Mouse (Mus musculus) MEL (cell line): ENCODE results near the gene Ltn1. TPM values are rescaled to one million over a fixed set of nuclear protein-coding genes. Genes with fewer than 3 reads are reported as not detected.

Source experiments
- DNase-seq: peaks from one replicate; pipeline ENCODE4 v3.0.0; 2011; ENCODE audit warnings: low read depth, low spot score
- H3K27ac ChIP-seq: 2 replicates; pipeline ENCODE4 v1.5.1; 2012; ENCODE audit warnings: low read depth, mild to moderate bottlenecking, control low read depth, low read length, moderate library complexity; ENCODE audit not compliant: control insufficient read depth
- H3K27me3 ChIP-seq, 2 experiments: fragments of 150-350 bp in 1 of 2; sonication (generic) in 1 of 2; 2 replicates each; pipeline ENCODE4 v1.6.1; 2012; ENCODE audit warnings: low read length in 2 of 2, mild to moderate bottlenecking in 2 of 2, improper control_type of control experiment in 1 of 2, moderate library complexity in 1 of 2; ENCODE audit not compliant: insufficient read depth in 2 of 2, control insufficient read depth in 1 of 2
- H3K36me3 ChIP-seq, 2 experiments: 2 replicates each; pipeline ENCODE4 v1.6.1; 2012 to 2014; ENCODE audit warnings: low read length in 2 of 2, improper control_type of control experiment in 1 of 2, inconsistent platforms in 1 of 2, mild to moderate bottlenecking in 1 of 2; ENCODE audit not compliant: insufficient read depth in 2 of 2, control insufficient read depth in 1 of 2
- H3K4me1 ChIP-seq, 2 experiments: fragments of 150-350 bp in 1 of 2; sonication (generic) in 1 of 2; 2 replicates each; pipeline ENCODE4 v1.6.1; 2012; ENCODE audit warnings: low read length in 2 of 2, improper control_type of control experiment in 1 of 2, mild to moderate bottlenecking in 1 of 2; ENCODE audit not compliant: insufficient read depth in 2 of 2, control insufficient read depth in 1 of 2
- H3K4me3 ChIP-seq, 2 experiments: fragments of 150-350 bp in 1 of 2; sonication (generic) in 1 of 2; 2 replicates each; pipeline ENCODE4 v1.5.1; 2012; ENCODE audit warnings: low read depth in 2 of 2, low read length in 2 of 2, mild to moderate bottlenecking in 2 of 2, moderate library complexity in 2 of 2, control low read depth in 1 of 2, improper control_type of control experiment in 1 of 2; ENCODE audit not compliant: control insufficient read depth in 1 of 2, insufficient read depth in 1 of 2
- H3K79me2 ChIP-seq: 2 replicates; pipeline ENCODE4 v1.6.1; 2012; ENCODE audit warnings: mild to moderate bottlenecking, low read length, moderate library complexity; ENCODE audit not compliant: control insufficient read depth, poor library complexity, insufficient read depth
- H3K9ac ChIP-seq: 2 replicates; pipeline ENCODE4 v1.6.1; 2012; ENCODE audit warnings: low read depth, mild to moderate bottlenecking, control low read depth, low read length, moderate library complexity; ENCODE audit not compliant: control insufficient read depth, poor library complexity, severe bottlenecking
- H3K9me3 ChIP-seq: fragments of 150-350 bp; sonication (generic); replicated peaks from 2 replicates; pipeline ENCODE4 v1.6.1; 2012; ENCODE audit warnings: mild to moderate bottlenecking, low read length, improper control_type of control experiment, moderate library complexity; ENCODE audit not compliant: insufficient read depth
- BHLHE40 ChIP-seq: IDR thresholded peaks from 2 replicates; pipeline ENCODE4 v1.6.1; 2012; ENCODE audit warnings: low read depth, mild to moderate bottlenecking, inconsistent platforms, low read length, improper control_type of control experiment, borderline replicate concordance
- CHD1 ChIP-seq: IDR thresholded peaks from 2 replicates; pipeline ENCODE4 v1.6.1; 2012; ENCODE audit warnings: low read depth, mild to moderate bottlenecking, inconsistent platforms, low read length, improper control_type of control experiment
- E2F4 ChIP-seq: IDR thresholded peaks from 2 replicates; pipeline ENCODE4 v1.6.1; 2011; ENCODE audit warnings: low read depth, low read length, improper control_type of control experiment, borderline replicate concordance
- ELF1 ChIP-seq: IDR thresholded peaks from 2 replicates; pipeline ENCODE4 v1.6.1; 2014; ENCODE audit warnings: low read depth, mild to moderate bottlenecking, inconsistent platforms, low read length, improper control_type of control experiment, moderate library complexity
- EP300 ChIP-seq, 2 experiments: IDR thresholded peaks; 2 replicates each; pipeline ENCODE4 v1.6.1; 2011; ENCODE audit warnings: improper control_type of control experiment in 2 of 2, low read length in 2 of 2, low read depth in 1 of 2, mild to moderate bottlenecking in 1 of 2
- ETS1 ChIP-seq: IDR thresholded peaks from 2 replicates; pipeline ENCODE4 v1.6.1; 2012; ENCODE audit warnings: low read depth, mild to moderate bottlenecking, inconsistent platforms, low read length, improper control_type of control experiment, moderate library complexity
- GABPA ChIP-seq: IDR thresholded peaks from 2 replicates; pipeline ENCODE4 v1.6.1; 2012; ENCODE audit warnings: low read depth, mild to moderate bottlenecking, inconsistent platforms, low read length, improper control_type of control experiment, moderate library complexity
- JUND ChIP-seq: IDR thresholded peaks from 2 replicates; pipeline ENCODE4 v1.6.1; 2011; ENCODE audit warnings: low read depth, mild to moderate bottlenecking, improper control_type of control experiment, low read length
- MAFK ChIP-seq: IDR thresholded peaks from 2 replicates; pipeline ENCODE4 v1.6.1; 2011; ENCODE audit warnings: low read depth, mild to moderate bottlenecking, low read length, improper control_type of control experiment, borderline replicate concordance
- MAX ChIP-seq: IDR thresholded peaks from 2 replicates; pipeline ENCODE4 v1.6.1; 2011; ENCODE audit warnings: low read length, improper control_type of control experiment
- MXI1 ChIP-seq: IDR thresholded peaks from 2 replicates; pipeline ENCODE4 v1.6.1; 2011; ENCODE audit warnings: mild to moderate bottlenecking, low read depth, low read length, improper control_type of control experiment
- MYB ChIP-seq: IDR thresholded peaks from 2 replicates; pipeline ENCODE4 v1.6.1; 2011; ENCODE audit warnings: mild to moderate bottlenecking, low read depth, low read length, improper control_type of control experiment
- MYC ChIP-seq: IDR thresholded peaks from 2 replicates; pipeline ENCODE4 v1.6.1; 2011; ENCODE audit warnings: low read depth, mild to moderate bottlenecking, low read length, improper control_type of control experiment, moderate library complexity
- POLR2A ChIP-seq, 2 experiments: IDR thresholded peaks; 2 replicates each; pipeline ENCODE4 v1.6.1; 2011 to 2012; ENCODE audit warnings: low read length in 2 of 2, mild to moderate bottlenecking in 2 of 2, control low read depth in 1 of 2, improper control_type of control experiment in 1 of 2, low read depth in 1 of 2, moderate library complexity in 1 of 2; ENCODE audit not compliant: control insufficient read depth in 1 of 2, insufficient read depth in 1 of 2, poor library complexity in 1 of 2
- POLR2AphosphoS5 ChIP-seq: IDR thresholded peaks from 2 replicates; pipeline ENCODE4 v1.6.1; 2012; ENCODE audit warnings: low read depth, borderline replicate concordance, mild to moderate bottlenecking, inconsistent platforms, low read length, moderate library complexity, mixed read lengths
- RCOR1 ChIP-seq: IDR thresholded peaks from 2 replicates; pipeline ENCODE4 v1.6.1; 2012; ENCODE audit warnings: low read depth, mild to moderate bottlenecking, inconsistent platforms, low read length, improper control_type of control experiment
- SIN3A ChIP-seq: IDR thresholded peaks from 2 replicates; pipeline ENCODE4 v1.6.1; 2012; ENCODE audit warnings: low read length, improper control_type of control experiment, inconsistent platforms
- SMC3 ChIP-seq: IDR thresholded peaks from 2 replicates; pipeline ENCODE4 v1.6.1; 2011; ENCODE audit warnings: low read depth, low read length, improper control_type of control experiment
- TCF12 ChIP-seq: IDR thresholded peaks from 2 replicates; pipeline ENCODE4 v1.6.1; 2014; ENCODE audit warnings: low read depth, mild to moderate bottlenecking, inconsistent platforms, low read length, improper control_type of control experiment, moderate library complexity
- USF1 ChIP-seq: IDR thresholded peaks from 2 replicates; pipeline ENCODE4 v1.6.1; 2014; ENCODE audit warnings: low read depth, mild to moderate bottlenecking, inconsistent platforms, low read length, improper control_type of control experiment, moderate library complexity
- USF2 ChIP-seq, 2 experiments: IDR thresholded peaks; 2 replicates each; pipeline ENCODE4 v1.6.1; 2011 to 2012; ENCODE audit warnings: improper control_type of control experiment in 2 of 2, low read length in 2 of 2, borderline replicate concordance in 1 of 2, inconsistent platforms in 1 of 2, low read depth in 1 of 2, mild to moderate bottlenecking in 1 of 2; ENCODE audit not compliant: insufficient read depth in 1 of 2
- ZC3H11A ChIP-seq: IDR thresholded peaks from 2 replicates; pipeline ENCODE4 v1.6.1; 2012; ENCODE audit warnings: low read depth, mild to moderate bottlenecking, inconsistent platforms, low read length, improper control_type of control experiment
- ZMIZ1 ChIP-seq: IDR thresholded peaks from 2 replicates; pipeline ENCODE4 v1.6.1; 2012; ENCODE audit warnings: low read depth, mild to moderate bottlenecking, inconsistent platforms, low read length, improper control_type of control experiment, moderate library complexity
- polyA plus RNA-seq, 2 experiments: library from polyadenylated mRNA; stranded (reverse) in 1 of 2; unstranded in 1 of 2; fragments of >175 nt in 1 of 2; fragments of >200 nt in 1 of 2; gene quantifications; 2 replicates each; pipeline versions ENCODE4 v1.2.1 to v1.2.4; 2012; ENCODE audit warnings: low replicate concordance in 2 of 2, low read depth in 1 of 2; ENCODE audit not compliant: insufficient read length in 2 of 2, insufficient read depth in 1 of 2, missing spikeins in 1 of 2
- total RNA-seq: library from RNA; depleted of rRNA; stranded (reverse); fragments of 300-350 nt; gene quantifications from 2 replicates; pipeline ENCODE4 v1.2.3, GENCODE M21; 2012

Gene Ltn1
- total and polyA plus RNA-seq, 3 experiments, result 16.0 to 55.9 (median 22.3) TPM

DNA sequence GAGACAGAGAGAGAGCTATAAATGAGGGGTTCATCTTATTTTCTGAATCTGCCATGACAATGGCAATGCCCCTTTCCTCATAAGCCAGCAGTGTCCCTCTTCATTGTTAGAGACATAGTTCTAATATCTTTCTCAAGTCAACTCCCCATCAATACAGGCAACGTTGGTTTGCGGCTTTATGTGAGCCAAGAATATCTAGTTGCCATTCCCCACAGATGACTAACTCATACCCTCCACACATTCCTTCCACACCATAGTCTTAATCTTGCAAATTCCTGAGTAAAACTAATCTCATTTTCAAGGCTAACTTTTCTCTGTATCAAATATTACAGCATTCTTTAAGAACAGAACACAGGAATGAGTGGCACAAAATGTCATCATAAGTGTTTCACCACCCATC, 49.4 kb downstream of the Ltn1 start:
- TF ChIP-seq POLR2A (IDR thresholded peaks at IDR 0.05; ENCODE audit: control insufficient read depth in 1 of 2, insufficient read depth in 1 of 2, low read depth in 1 of 2, low read length in 2 of 2, poor library complexity in 1 of 2) (no peak), JUND (no peak), SMC3 (no peak), CHD1 (no peak), E2F4 (no peak), TCF12 (no peak), ETS1 (no peak), ZMIZ1 (no peak), GABPA (no peak), SIN3A (no peak), ZC3H11A (no peak)

DNA sequence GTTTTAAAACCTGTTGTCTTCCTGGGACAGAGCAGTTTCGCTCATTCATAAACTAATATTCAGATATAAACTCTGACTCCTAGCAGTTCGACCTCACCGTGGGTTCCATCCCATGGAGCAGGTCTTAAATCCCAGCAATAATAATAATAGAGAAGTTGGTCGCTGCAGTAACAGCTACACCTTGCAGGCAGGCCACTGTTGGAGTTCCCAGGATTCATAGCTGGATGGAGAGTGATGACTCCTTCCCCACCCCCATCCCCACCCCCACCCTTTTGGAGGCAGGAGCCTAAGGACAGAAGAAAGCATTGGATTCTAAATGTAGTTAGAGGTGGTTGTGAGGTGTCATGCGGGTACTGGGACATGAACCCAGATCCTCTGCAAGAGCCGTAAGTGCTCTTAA, 66.0 kb downstream of the Ltn1 start:
- no peaks in the 10 kb centered on the region for H3K4me1 ChIP-seq
- no peak overlapping the region for H3K9ac ChIP-seq
- peaks cover 0 to 2% of the 10 kb centered on the region in 2 experiments; a peak in 2 of 4 replicates for H3K36me3 ChIP-seq
- H3K9me3 ChIP-seq, result no peaks in the 10 kb centered on the region
- DNase-seq, result no peak
- H3K27me3 ChIP-seq, result no peaks in the 10 kb centered on the region
- no peak overlapping the region for H3K27ac ChIP-seq
- no peaks in the 10 kb centered on the region for H3K79me2 ChIP-seq
- TF ChIP-seq POLR2AphosphoS5 (no peak), BHLHE40 (no peak), ZMIZ1 (no peak), ETS1 (no peak), GABPA (no peak), MAX (no peak), ELF1 (no peak), MXI1 (no peak), ZC3H11A (no peak), RCOR1 (no peak), EP300 (IDR thresholded peaks at IDR 0.05; ENCODE audit: low read depth in 1 of 2, low read length in 2 of 2) (no peak), MYC (no peak), MAFK (no peak), USF2 (IDR thresholded peaks at IDR 0.05; ENCODE audit: borderline replicate concordance in 1 of 2, insufficient read depth in 1 of 2, low read depth in 1 of 2, low read length in 2 of 2) (no peak), USF1 (no peak), MYB (no peak)
- no peak overlapping the region for H3K4me3 ChIP-seq

More for the DNA sequence above, 49.4 kb downstream of the Ltn1 start:
- Histone ChIP-seq H3K36me3 (peaks cover 0 to 32% of the 10 kb centered on the region in 2 experiments; a peak in 2 of 4 replicates), H3K9me3 (no peaks in the 10 kb centered on the region), H3K27me3 (no peaks in the 10 kb centered on the region), H3K4me3 (no peak overlapping the region), H3K4me1 (no peaks in the 10 kb centered on the region), H3K27ac (no peak overlapping the region), H3K9ac (no peak overlapping the region), H3K79me2 (no peaks in the 10 kb centered on the region)
- DNase-seq, result no peak
